Comparison of ENCODE assay signal across 8 mouse cellular contexts in genomic region chr19:20390455-20390994, GRCm38 (mm10). TPM values are rescaled to one million over a fixed set of nuclear protein-coding genes. Genes with fewer than 3 reads are reported as not detected.
A peak's percentile ranks its signal among the peaks of the same experiment; 100 is the strongest.
DNase-seq lines count a peak whose midpoint lies in the region; ATAC-seq and TF ChIP-seq lines count a peak whose summit lies in the region.
"Had no signal": no experiment of that assay in that cellular context is flagged by ENCODE, and none has a peak within 500 bp of the region (broad histone marks: within the 10 kb centered on the region; RNA-seq: fewer than 3 reads in every experiment).

Gene Anxa1 (minus strand): TSS chr19:20390944.

- H3K9ac ChIP-seq in heart, embryonic 15.5 days: no peak within 1 kb of the TSS
- H3K9ac ChIP-seq in liver, embryonic 15.5 days: no peak within 1 kb of the TSS
- no peak within 1 kb of the TSS for H3K9ac ChIP-seq in stomach, embryonic 15.5 days
- H3K9ac ChIP-seq: liver, embryonic 14.5 days had no signal

- H3K36me3 ChIP-seq in heart, embryonic 15.5 days: no peaks in the 10 kb centered on the region
- no peaks in the 10 kb centered on the region for H3K36me3 ChIP-seq in liver, embryonic 15.5 days (replicated peaks)
- no peaks in the 10 kb centered on the region for H3K36me3 ChIP-seq in stomach, embryonic 15.5 days

- TF ChIP-seq POLR2A in bone marrow, adult 2 months (IDR thresholded peaks at IDR 0.05; ENCODE audit: borderline replicate concordance, control insufficient read depth, low read depth, low read length): no peak

- H3K27me3 ChIP-seq in heart, embryonic 15.5 days: no peaks in the 10 kb centered on the region
- no peaks in the 10 kb centered on the region for H3K27me3 ChIP-seq in liver, embryonic 15.5 days
- no peaks in the 10 kb centered on the region for H3K27me3 ChIP-seq in stomach, embryonic 15.5 days (replicated peaks)

- H3K27ac ChIP-seq in bone marrow, adult 2 months (ENCODE audit: control insufficient read depth, insufficient read depth, low read depth, low read length, poor library complexity): peak within 1 kb of the TSS; percentile 57
- H3K27ac ChIP-seq in heart, embryonic 15.5 days: peak within 1 kb of the TSS; percentile 27; the same call in 1 of the 2 replicates
- H3K27ac ChIP-seq in liver, embryonic 15.5 days (replicated peaks): peak within 1 kb of the TSS; percentile 38; the same call in 1 of the 2 replicates
- H3K27ac ChIP-seq in stomach, embryonic 15.5 days: peak within 1 kb of the TSS; percentile 71
- H3K27ac ChIP-seq: liver, embryonic 14.5 days had no signal

- peak within 1 kb of the TSS; percentile 39 for H3K4me2 ChIP-seq in heart, embryonic 15.5 days
- peak within 1 kb of the TSS; percentile 10; the same call in 1 of the 2 replicates for H3K4me2 ChIP-seq in liver, embryonic 15.5 days
- peak within 1 kb of the TSS; percentile 26; the same call in 1 of the 2 replicates for H3K4me2 ChIP-seq in stomach, embryonic 15.5 days

- peak within 1 kb of the TSS; percentile 63 for H3K4me3 ChIP-seq in bone marrow, adult 2 months (replicated peaks; ENCODE audit: control insufficient read depth, low read depth, low read length)
- peak within 1 kb of the TSS; percentile 28 for H3K4me3 ChIP-seq in heart, embryonic 15.5 days
- peak within 1 kb of the TSS; percentile 33 for H3K4me3 ChIP-seq in liver, embryonic 15.5 days (replicated peaks)
- peak within 1 kb of the TSS; percentile 30 for H3K4me3 ChIP-seq in stomach, embryonic 15.5 days (replicated peaks)

- no peaks in the 10 kb centered on the region for H3K4me1 ChIP-seq in bone marrow, adult 2 months (ENCODE audit: control insufficient read depth, insufficient read depth, low read length)
- H3K4me1 ChIP-seq in heart, embryonic 15.5 days (replicated peaks): no peaks in the 10 kb centered on the region
- no peaks in the 10 kb centered on the region for H3K4me1 ChIP-seq in liver, embryonic 15.5 days (replicated peaks)
- no peaks in the 10 kb centered on the region for H3K4me1 ChIP-seq in stomach, embryonic 15.5 days

- DNase-seq in Muller cell, postnatal 12 days (ENCODE audit: inconsistent ontology term): peak; percentile 76
- DNase-seq in left cerebral cortex, adult 11 months (ENCODE audit: low spot score): no peak
- DNase-seq in right cerebral cortex, postnatal 25 days: no peak

- WGBS in bone marrow, adult 2 months: under 1% methylated on average over 5 of the region's 5 CpGs
- 47% methylated on average over 5 of the region's 5 CpGs for WGBS in heart, embryonic 15.5 days
- WGBS in liver, embryonic 15.5 days (ENCODE audit: insufficient replicate concordance): 10% methylated on average over 5 of the region's 5 CpGs
- WGBS in stomach, embryonic 15.5 days: 46% methylated on average over 5 of the region's 5 CpGs

- ATAC-seq in heart, embryonic 15.5 days (replicated peaks; ENCODE audit: insufficient number of reproducible peaks, insufficient read depth, low FRiP score, low read depth): no peak
- no peak for ATAC-seq in liver, embryonic 15.5 days (ENCODE audit: insufficient read depth)
- peak; percentile 39; the same call in 1 of the 2 replicates for ATAC-seq in stomach, embryonic 15.5 days (ENCODE audit: insufficient read depth, low FRiP score, low read depth)

- TF ChIP-seq CTCF in bone marrow, adult 2 months (IDR thresholded peaks at IDR 0.05; ENCODE audit: control insufficient read depth, insufficient read depth, low read length): no peak

- H3K9me3 ChIP-seq in heart, embryonic 15.5 days (replicated peaks): no peaks in the 10 kb centered on the region
- H3K9me3 ChIP-seq in liver, embryonic 15.5 days (replicated peaks): no peaks in the 10 kb centered on the region
- no peaks in the 10 kb centered on the region for H3K9me3 ChIP-seq in stomach, embryonic 15.5 days

RNA-seq across cellular contexts. Expression of gene Anxa1, which starts in this region (rescaled TPM):
- polyA plus RNA-seq in bone marrow, adult 2 months (2011; ENCODE audit: insufficient read depth, insufficient read length, low replicate concordance, missing spikeins): 120 and 331 TPM in 2 replicates
- polyA plus RNA-seq in heart, embryonic 15.5 days (2015; fragmentation: Nextera tagmentation; extraction: Ambion mirVana): 41.5 and 57.9 TPM in 2 replicates
- 81.8 and 83.5 TPM in 2 replicates for polyA plus RNA-seq in liver, embryonic 15.5 days (2015; fragmentation: Nextera tagmentation; extraction: Ambion mirVana)
- polyA plus RNA-seq in stomach, embryonic 15.5 days (2015; fragmentation: Nextera tagmentation; extraction: Ambion mirVana): 398 and 654 TPM in 2 replicates
